Mouse (Mus musculus) C2C12 (cell line): Measurements from ENCODE around the gene Iqch. TPM values are rescaled to one million over a fixed set of nuclear protein-coding genes. Genes with fewer than 3 reads are reported as not detected.

ENCODE experiments used
- H3K27me3 ChIP-seq: one replicate; pipeline ENCODE4 v1.6.1; 2011; ENCODE audit not compliant: control insufficient read depth, insufficient read depth, insufficient read length
- H3K36me3 ChIP-seq: one replicate; pipeline ENCODE4 v1.6.1; 2011; ENCODE audit not compliant: control insufficient read depth, insufficient read depth
- H3K4me3 ChIP-seq: one replicate; pipeline ENCODE4 v1.5.1; 2011; ENCODE audit warnings: mild to moderate bottlenecking, control low read depth; ENCODE audit not compliant: poor library complexity, insufficient read depth, severe bottlenecking
- H3K79me2 ChIP-seq: one replicate; pipeline ENCODE4 v1.6.1; 2011; ENCODE audit not compliant: control insufficient read depth, insufficient read depth
- H3K79me3 ChIP-seq: one replicate; pipeline ENCODE4 v1.6.1; 2011; ENCODE audit warnings: low read depth, control low read depth
- H3ac ChIP-seq: one replicate; pipeline ENCODE3; 2011; ENCODE audit warnings: low read depth; ENCODE audit not compliant: control insufficient read depth, insufficient read length
- CEBPB ChIP-seq: IDR thresholded peaks from one replicate; pipeline ENCODE4 v1.6.1; 2011; ENCODE audit warnings: low read depth, mild to moderate bottlenecking, control low read depth, moderate library complexity
- CTCF ChIP-seq: IDR thresholded peaks from one replicate; pipeline ENCODE4 v1.5.1; 2011; ENCODE audit not compliant: control insufficient read depth, insufficient read depth, insufficient read length
- FOSL1 ChIP-seq: IDR thresholded peaks from one replicate; pipeline ENCODE4 v1.8.0; 2011; ENCODE audit warnings: mild to moderate bottlenecking, low read length; ENCODE audit not compliant: poor library complexity, insufficient read depth, severe bottlenecking
- MAX ChIP-seq: IDR thresholded peaks from one replicate; pipeline ENCODE4 v1.6.1; 2011; ENCODE audit warnings: mild to moderate bottlenecking, control low read depth
- MYOD1 ChIP-seq: IDR thresholded peaks from one replicate; pipeline ENCODE4 v1.6.1; 2011; ENCODE audit warnings: low read depth; ENCODE audit not compliant: control insufficient read depth, insufficient read length
- MYOG ChIP-seq: IDR thresholded peaks from one replicate; pipeline ENCODE4 v1.6.1; 2011; ENCODE audit not compliant: control insufficient read depth, insufficient read length; ENCODE audit errors: extremely low read depth
- USF1 ChIP-seq: IDR thresholded peaks from one replicate; pipeline ENCODE4 v1.6.1; 2011; ENCODE audit warnings: low read depth, mild to moderate bottlenecking, control low read depth, moderate library complexity
- polyA plus RNA-seq: library from polyadenylated mRNA; unstranded; fragments of >200 nt; fragmentation: generic; extraction: Trizol; gene quantifications from one replicate; pipeline ENCODE4 v1.2.1, GENCODE M21; 2012; ENCODE audit warnings: missing spikeins

Gene Iqch
- polyA plus RNA-seq, 1 experiment: not detected

DNA sequence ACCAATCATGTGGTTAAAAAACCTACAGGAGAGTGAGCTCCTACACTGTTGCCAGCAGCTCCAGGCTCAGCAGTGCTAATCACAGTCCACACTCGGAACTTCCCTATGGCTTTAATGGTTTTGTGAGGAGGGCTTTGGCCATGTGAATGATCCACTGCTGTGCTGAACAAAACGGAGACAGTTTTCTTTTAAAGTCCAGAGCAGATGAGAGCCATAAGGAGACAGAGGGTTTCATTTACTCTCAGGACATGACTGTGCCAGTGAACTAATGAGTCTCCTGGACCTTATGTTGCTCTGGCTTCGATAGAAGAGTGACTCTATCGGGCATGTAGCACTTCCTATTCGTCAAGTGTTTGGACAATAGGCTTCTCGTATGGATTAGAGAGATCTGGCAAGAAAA, 181.9 kb downstream of the Iqch start:
- TF ChIP-seq USF1: no peak
- no peak for TF ChIP-seq FOSL1
- no peak for TF ChIP-seq MYOG
- TF ChIP-seq CTCF: no peak
- TF ChIP-seq CEBPB: no peak
- TF ChIP-seq MYOD1: no peak
- no peak for TF ChIP-seq MAX

DNA sequence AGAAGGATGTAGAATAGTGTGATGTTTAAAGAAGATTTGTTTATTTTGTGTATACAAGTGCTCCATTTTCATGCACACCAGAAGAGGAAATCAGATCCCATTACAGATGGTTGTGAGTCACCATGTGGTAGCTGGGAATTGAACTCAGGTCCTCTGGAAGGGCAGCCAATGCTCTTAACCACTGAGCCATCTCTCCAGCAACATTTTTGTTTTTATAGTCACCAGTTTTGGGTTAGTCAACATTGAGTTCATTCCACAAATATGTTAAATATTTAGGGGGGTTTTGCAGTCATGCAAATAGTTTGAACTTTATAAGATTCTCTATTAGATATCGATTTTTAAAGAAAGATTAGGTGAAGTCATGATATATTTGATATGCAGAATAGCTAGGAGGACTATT, 202.1 kb downstream of the Iqch start:
- Histone ChIP-seq H3K4me3 (no peak overlapping the region), H3ac (no peak overlapping the region), H3K36me3 (peaks cover 11% of the 10 kb centered on the region), H3K79me3 (peaks cover 31% of the 10 kb centered on the region), H3K79me2 (peaks cover 36% of the 10 kb centered on the region), H3K27me3 (no peaks in the 10 kb centered on the region)
- peak; percentile 41 for TF ChIP-seq FOSL1
- TF ChIP-seq MAX: no peak

More for the DNA sequence above, 181.9 kb downstream of the Iqch start:
- no peak overlapping the region for H3ac ChIP-seq
- H3K36me3 ChIP-seq: no peaks in the 10 kb centered on the region
- no peak overlapping the region for H3K4me3 ChIP-seq
- no peaks in the 10 kb centered on the region for H3K79me3 ChIP-seq
- no peaks in the 10 kb centered on the region for H3K79me2 ChIP-seq
- H3K27me3 ChIP-seq: no peaks in the 10 kb centered on the region

DNA sequence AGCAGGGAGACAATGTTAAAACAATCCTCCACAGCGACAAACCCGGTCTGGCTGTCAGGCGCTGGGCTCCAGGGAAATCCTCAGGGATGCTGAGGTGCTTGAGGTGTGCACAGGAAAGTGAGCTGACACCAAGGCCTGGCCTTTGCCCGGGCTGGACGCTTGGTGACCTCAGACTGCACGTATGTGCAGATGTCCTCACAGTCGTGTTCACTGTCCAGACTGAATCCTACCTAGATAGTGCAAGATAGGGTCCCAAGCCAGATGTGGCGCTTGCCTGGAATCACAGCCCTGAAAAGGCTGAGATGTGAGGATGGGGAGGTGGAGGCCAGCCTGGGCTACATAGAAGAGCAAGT, 202.9 kb downstream of the Iqch start:
- peaks cover 14% of the 10 kb centered on the region for H3K36me3 ChIP-seq
- TF ChIP-seq CTCF (no peak), CEBPB (no peak)
- H3K4me3 ChIP-seq: peak overlapping the region; percentile 66
- peak overlapping the region; percentile 28 for H3ac ChIP-seq
- peaks cover 41% of the 10 kb centered on the region for H3K79me2 ChIP-seq
- no peaks in the 10 kb centered on the region for H3K27me3 ChIP-seq
- peaks cover 31% of the 10 kb centered on the region for H3K79me3 ChIP-seq

- no peaks in the 10 kb centered on the region for H3K27me3 ChIP-seq
- H3K79me2 ChIP-seq: peaks cover 41% of the 10 kb centered on the region
- peak within 1 kb of the TSS; percentile 66 for H3K4me3 ChIP-seq
- peaks cover 16% of the 10 kb centered on the region for H3K36me3 ChIP-seq
- H3ac ChIP-seq: peak within 1 kb of the TSS; percentile 89
- TF ChIP-seq MYOD1: no peak
- no peak for TF ChIP-seq MYOG
- TF ChIP-seq MAX: no peak
- no peak for TF ChIP-seq CEBPB
- TF ChIP-seq FOSL1: no peak
- TF ChIP-seq USF1: no peak
- TF ChIP-seq CTCF: no peak
- peaks cover 31% of the 10 kb centered on the region for H3K79me3 ChIP-seq
Observed at GRCm38 (mm10) chr9:63398611-63399462, 203.5 kb downstream of the Iqch start, which contains the start of gene 2300009A05Rik. Gene 2300009A05Rik, minus strand, starts transcription at chr9:63399246.

DNA sequence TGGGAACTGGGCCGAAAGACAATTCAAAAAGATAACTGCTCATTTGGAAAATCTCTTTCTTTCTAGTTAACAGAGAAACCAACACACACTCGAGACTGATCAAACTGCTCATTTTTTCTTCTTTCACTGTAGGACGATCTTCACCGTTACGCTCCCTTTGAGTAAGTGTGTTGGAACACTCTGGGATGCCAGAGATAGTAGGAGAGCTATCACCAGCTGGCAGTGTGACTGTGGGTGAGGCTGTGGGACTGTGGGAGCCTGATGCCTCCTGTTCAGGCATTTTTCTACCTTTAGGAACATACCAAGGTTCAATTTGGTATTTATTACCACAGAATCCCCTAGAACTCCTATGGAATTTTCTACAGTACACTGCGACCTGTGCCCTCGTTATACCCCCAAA, 206.7 kb downstream of the Iqch start:
- Histone ChIP-seq H3K36me3 (peaks cover 16% of the 10 kb centered on the region), H3K27me3 (no peaks in the 10 kb centered on the region), H3K79me2 (peaks cover 41% of the 10 kb centered on the region), H3K79me3 (peaks cover 31% of the 10 kb centered on the region), H3ac (no peak overlapping the region), H3K4me3 (no peak overlapping the region)
- TF ChIP-seq USF1 (no peak), CEBPB (no peak), MYOG (no peak), MAX (no peak), FOSL1 (no peak), CTCF (no peak), MYOD1 (no peak)

GRCm38 (mm10) chr9:63391307-63391706, 211.0 kb downstream of the Iqch start:
- Histone ChIP-seq H3K36me3 (peaks cover 10% of the 10 kb centered on the region), H3K4me3 (no peak overlapping the region), H3K79me2 (peaks cover 16% of the 10 kb centered on the region), H3K79me3 (peaks cover 7% of the 10 kb centered on the region), H3ac (no peak overlapping the region), H3K27me3 (no peaks in the 10 kb centered on the region)
- TF ChIP-seq CEBPB (no peak), CTCF (no peak), USF1 (no peak)
